Mouse (Mus musculus) G1E (cell line): ENCODE measurements at regions not wholly inside any gene's neighbourhood (a gene's known extent, or its start where the extent isn't known, plus 50 kb on each side); places are given as distances from the start of the nearest gene placed in this dataset.

Experiments
- ATAC-seq: 2 replicates; pipeline ENCODE4 v1.8.0; 2016; ENCODE audit warnings: mild to moderate bottlenecking; ENCODE audit not compliant: insufficient number of reproducible peaks, poor library complexity, low FRiP score, severe bottlenecking; ENCODE audit errors: extremely low read depth
- DNase-seq: peaks from one replicate; pipeline ENCODE4 v3.0.0; 2012; ENCODE audit warnings: low spot score
- H3K27me3 ChIP-seq: 2 replicates; pipeline ENCODE4 v1.6.1; 2012; ENCODE audit warnings: mild to moderate bottlenecking, low read length, inconsistent platforms; ENCODE audit not compliant: insufficient read depth
- H3K36me3 ChIP-seq: replicated peaks from 2 replicates; pipeline ENCODE3; 2012; ENCODE audit warnings: mild to moderate bottlenecking, inconsistent platforms
- H3K4me1 ChIP-seq: 2 replicates; pipeline ENCODE4 v1.6.1; 2012; ENCODE audit warnings: low read depth, low read length, inconsistent platforms, mixed read lengths; ENCODE audit not compliant: insufficient read depth
- H3K4me3 ChIP-seq: 2 replicates; pipeline ENCODE4 v1.5.1; 2012; ENCODE audit warnings: low read depth, mild to moderate bottlenecking, inconsistent platforms, low read length, moderate library complexity, mixed read lengths
- H3K9me3 ChIP-seq: replicated peaks from 2 replicates; pipeline ENCODE4 v1.6.1; 2012; ENCODE audit warnings: inconsistent platforms
- CTCF ChIP-seq: IDR thresholded peaks from 2 replicates; pipeline ENCODE4 v1.5.1; 2012; ENCODE audit warnings: low read depth, low read length, inconsistent platforms, mixed read lengths
- GATA1 ChIP-seq: IDR thresholded peaks from 2 replicates; pipeline ENCODE4 v1.6.1; 2012; ENCODE audit warnings: borderline replicate concordance, low read length, inconsistent platforms, mixed read lengths
- GATA2 ChIP-seq: IDR thresholded peaks from 2 replicates; pipeline ENCODE4 v1.6.1; 2012; ENCODE audit warnings: low read depth, low read length, inconsistent platforms, borderline replicate concordance
- POLR2AphosphoS5 ChIP-seq: IDR thresholded peaks from 2 replicates; pipeline ENCODE4 v1.6.1; 2012; ENCODE audit warnings: low read depth, low read length, inconsistent platforms; ENCODE audit not compliant: insufficient replicate concordance
- TAL1 ChIP-seq: conservative IDR thresholded peaks from 2 replicates; pipeline ENCODE4 v1.6.1; 2012; ENCODE audit warnings: low read depth, low read length, inconsistent platforms, mixed read lengths

DNA sequence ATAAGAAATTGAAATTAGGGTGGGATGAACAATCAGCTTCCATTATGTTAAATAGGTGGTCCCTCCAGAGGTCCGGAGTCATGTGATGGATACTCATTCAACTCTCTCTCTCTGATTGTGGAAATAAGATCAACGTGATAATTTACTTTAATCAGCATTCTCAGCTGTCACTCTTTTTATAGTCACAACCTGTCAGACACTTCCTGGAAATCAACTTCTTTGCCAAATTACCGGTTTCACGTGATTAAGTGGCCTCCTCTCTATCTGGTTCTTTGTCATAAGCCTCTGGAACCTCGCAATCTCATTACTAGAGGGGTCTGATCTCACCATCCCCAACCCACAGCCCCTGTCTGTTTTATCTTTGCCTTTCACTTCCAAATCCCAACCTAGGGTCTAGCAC lies 155.6 kb upstream of the Nabp1 start:
- no peaks in the 10 kb centered on the region for H3K27me3 ChIP-seq
- H3K4me1 ChIP-seq = no peaks in the 10 kb centered on the region
- ATAC-seq (no peak), DNase-seq (no peak)
- H3K36me3 ChIP-seq = no peaks in the 10 kb centered on the region
- H3K4me3 ChIP-seq = no peak overlapping the region
- no peak for TF ChIP-seq GATA1
- no peak for TF ChIP-seq CTCF
- TF ChIP-seq GATA2 = no peak
- no peak for TF ChIP-seq POLR2AphosphoS5
- no peak for TF ChIP-seq TAL1
- H3K9me3 ChIP-seq = no peaks in the 10 kb centered on the region

GRCm38 (mm10) chr1:51632851-51633250 lies 154.6 kb upstream of the Nabp1 start:
- no peak for TF ChIP-seq GATA2
- TF ChIP-seq TAL1 = no peak
- no peak for TF ChIP-seq GATA1
- no peak for TF ChIP-seq CTCF
- no peak for TF ChIP-seq POLR2AphosphoS5

DNA sequence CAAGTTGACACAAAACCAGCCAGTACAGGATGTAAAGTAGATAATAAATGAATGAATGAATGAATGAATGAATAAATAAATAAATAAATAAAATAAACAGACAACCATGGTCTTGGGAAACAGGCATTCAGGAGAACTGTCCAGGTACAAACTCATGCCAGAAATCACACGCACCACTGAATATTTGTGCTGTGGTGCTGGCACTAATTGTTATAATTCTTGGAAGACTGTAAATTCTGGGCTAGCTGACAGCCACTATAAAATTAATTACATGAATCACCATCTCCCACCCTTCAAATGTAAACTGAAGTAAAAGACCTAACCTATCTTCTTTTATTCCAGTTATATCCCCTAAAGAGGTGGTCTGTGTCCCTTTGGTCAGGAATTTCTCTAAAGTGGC lies 151.6 kb upstream of the Nabp1 start:
- H3K4me3 ChIP-seq = no peak overlapping the region
- no peaks in the 10 kb centered on the region for H3K4me1 ChIP-seq
- H3K9me3 ChIP-seq = no peaks in the 10 kb centered on the region
- DNase-seq = no peak
- no peaks in the 10 kb centered on the region for H3K27me3 ChIP-seq
- ATAC-seq = no peak
- TF ChIP-seq POLR2AphosphoS5 (no peak), GATA2 (no peak), GATA1 (no peak), CTCF (no peak), TAL1 (no peak)
- no peaks in the 10 kb centered on the region for H3K36me3 ChIP-seq

More at GRCm38 (mm10) chr1:51632851-51633250, 154.6 kb upstream of the Nabp1 start:
- Histone ChIP-seq H3K9me3 (no peaks in the 10 kb centered on the region), H3K27me3 (no peaks in the 10 kb centered on the region), H3K4me1 (no peaks in the 10 kb centered on the region), H3K4me3 (no peak overlapping the region), H3K36me3 (no peaks in the 10 kb centered on the region)
- no peak for ATAC-seq
- no peak for DNase-seq

- ATAC-seq = no peak
- Histone ChIP-seq H3K4me1 (peaks cover 2% of the 10 kb centered on the region; the same call in 1 of the 2 replicates), H3K9me3 (no peaks in the 10 kb centered on the region), H3K36me3 (no peaks in the 10 kb centered on the region), H3K27me3 (no peaks in the 10 kb centered on the region), H3K4me3 (no peak overlapping the region)
- TF ChIP-seq GATA2 (no peak), POLR2AphosphoS5 (no peak), CTCF (no peak), GATA1 (no peak), TAL1 (no peak)
- DNase-seq = no peak
These were observed 150.0 kb upstream of the Nabp1 start for GRCm38 (mm10) chr1:51628137-51628793.

- ATAC-seq = no peak
- TF ChIP-seq GATA2 = no peak
- no peak for TF ChIP-seq POLR2AphosphoS5
These were observed 148.1 kb upstream of the Nabp1 start for GRCm38 (mm10) chr1:51626303-51626702.

DNA sequence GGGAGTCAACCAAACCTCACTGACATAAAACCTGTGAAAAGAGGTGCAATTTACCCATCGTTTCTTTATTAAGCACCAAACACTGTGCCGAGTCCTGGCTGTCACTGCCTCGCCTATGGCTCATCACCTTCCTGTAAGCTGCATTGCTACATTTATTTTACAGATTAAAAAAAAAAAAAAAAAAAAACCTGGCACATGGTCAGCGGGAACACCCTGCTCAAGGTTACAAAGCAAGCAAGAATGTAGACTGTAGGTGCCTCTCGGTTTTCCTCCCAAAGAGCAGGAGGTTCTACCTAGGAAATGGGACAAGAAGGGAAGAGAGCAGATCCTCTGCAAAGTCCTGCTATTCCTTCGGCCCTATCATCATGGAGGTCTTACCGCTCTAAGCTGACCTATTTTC lies 146.9 kb upstream of the Nabp1 start:
- H3K27me3 ChIP-seq = no peaks in the 10 kb centered on the region
- H3K9me3 ChIP-seq = no peaks in the 10 kb centered on the region
- no peak overlapping the region for H3K4me3 ChIP-seq
- H3K4me1 ChIP-seq = peaks cover 2% of the 10 kb centered on the region; the same call in 1 of the 2 replicates
- H3K36me3 ChIP-seq = no peaks in the 10 kb centered on the region
- no peak for ATAC-seq
- DNase-seq = no peak
- TF ChIP-seq GATA2 = no peak
- no peak for TF ChIP-seq POLR2AphosphoS5

More at GRCm38 (mm10) chr1:51626303-51626702, 148.1 kb upstream of the Nabp1 start:
- H3K27me3 ChIP-seq = no peaks in the 10 kb centered on the region
- no peaks in the 10 kb centered on the region for H3K9me3 ChIP-seq
- no peak overlapping the region for H3K4me3 ChIP-seq
- peaks cover 2% of the 10 kb centered on the region; the same call in 1 of the 2 replicates for H3K4me1 ChIP-seq
- no peak for DNase-seq
- no peaks in the 10 kb centered on the region for H3K36me3 ChIP-seq

DNA sequence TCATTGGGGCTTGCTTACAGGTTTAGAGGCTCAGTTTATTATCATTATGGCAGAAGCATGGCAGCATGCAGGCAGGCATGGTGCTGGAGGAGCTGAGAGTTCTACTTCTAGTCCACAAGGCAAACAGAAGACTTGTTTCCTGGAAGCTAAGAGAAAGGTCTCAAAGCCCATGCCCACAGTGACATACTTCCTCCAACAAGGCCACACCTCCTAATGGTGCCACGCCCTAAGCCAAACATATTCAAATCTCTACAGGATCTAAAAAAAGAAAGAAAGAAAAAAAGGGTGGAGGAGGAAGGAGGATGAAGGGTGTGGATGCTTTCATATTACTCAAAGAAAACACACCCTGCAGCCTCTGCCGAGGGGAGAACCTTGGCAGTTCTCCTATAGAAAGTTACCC lies 146.3 kb upstream of the Nabp1 start:
- DNase-seq (no peak), ATAC-seq (no peak)

More for the DNA sequence above, 146.3 kb upstream of the Nabp1 start:
- TF ChIP-seq GATA1 = no peak
- TF ChIP-seq GATA2 = no peak
- TF ChIP-seq POLR2AphosphoS5 = no peak
- TF ChIP-seq CTCF = no peak
- no peak for TF ChIP-seq TAL1
- Histone ChIP-seq H3K4me1 (peaks cover 2% of the 10 kb centered on the region; the same call in 1 of the 2 replicates), H3K27me3 (no peaks in the 10 kb centered on the region), H3K36me3 (no peaks in the 10 kb centered on the region), H3K9me3 (no peaks in the 10 kb centered on the region), H3K4me3 (no peak overlapping the region)
